Mouse (Mus musculus) erythroid progenitor cell, adult 5-6 weeks (primary cell): Measurements from ENCODE around the gene Tlk1. TPM values are rescaled to one million over a fixed set of nuclear protein-coding genes. Genes with fewer than 3 reads are reported as not detected.
A peak's percentile ranks its signal among the peaks of the same experiment; 100 is the strongest.

ENCODE experiments used
- ATAC-seq: replicated peaks from 2 replicates; pipeline ENCODE4 v1.8.0; 2016; ENCODE audit warnings: moderate number of reproducible peaks, mild to moderate bottlenecking, moderate TSS enrichment, inconsistent platforms; ENCODE audit not compliant: poor library complexity, low FRiP score, severe bottlenecking
- total RNA-seq, 2 experiments: library from RNA; stranded (forward) in 1 of 2; stranded (reverse) in 1 of 2; fragments of 150-400 nt in 1 of 2; fragments of 186-747, 209-891 nt in 1 of 2; gene quantifications; 2 replicates each; pipeline versions ENCODE4 v1.2.3 to v1.2.4; 2015 to 2017; ENCODE audit warnings: low replicate concordance in 2 of 2

Gene Tlk1
- total RNA-seq (2015; ENCODE audit: low replicate concordance) (134 and 172 TPM in 2 replicates), total RNA-seq (2017; ENCODE audit: low replicate concordance) (126 and 148 TPM in 2 replicates)

GRCm38 (mm10) chr2:70825371-70826051 lies at the start of gene Tlk1:
Gene Tlk1, minus strand, starts transcription at chr2:70825728.
- ATAC-seq, result peak; percentile 60

- no peak for ATAC-seq
Observed at GRCm38 (mm10) chr2:70875129-70875528, 49.6 kb upstream of the Tlk1 start.

- ATAC-seq, result no peak
Observed at GRCm38 (mm10) chr2:70873168-70873567, 47.6 kb upstream of the Tlk1 start.

DNA sequence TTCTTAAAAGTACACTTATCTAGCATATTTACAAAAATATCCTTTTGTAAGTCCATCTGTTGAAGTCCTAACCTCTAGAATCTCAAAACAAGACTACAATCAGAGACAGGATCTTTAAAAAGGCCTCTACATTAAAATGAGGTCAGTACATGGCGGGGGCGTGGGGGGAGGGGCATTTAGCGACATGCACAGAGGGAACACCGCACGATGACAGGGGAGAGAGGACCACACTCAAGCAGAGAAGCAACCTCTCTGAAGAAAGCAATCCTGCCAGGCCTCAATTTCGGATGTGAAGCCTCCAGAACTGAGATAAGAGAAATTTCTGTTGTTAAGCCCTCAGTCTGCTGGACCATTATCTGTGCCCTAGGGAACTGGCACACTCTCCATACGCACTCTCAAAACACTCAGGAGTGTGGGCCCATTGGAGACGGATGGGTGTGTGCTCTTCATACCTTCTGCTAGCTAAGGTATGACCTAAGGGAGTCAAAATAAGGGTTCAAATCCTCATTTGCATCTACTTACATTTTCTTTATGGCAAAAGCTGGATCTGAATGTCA lies 46.0 kb upstream of the Tlk1 start:
- ATAC-seq, result no peak

DNA sequence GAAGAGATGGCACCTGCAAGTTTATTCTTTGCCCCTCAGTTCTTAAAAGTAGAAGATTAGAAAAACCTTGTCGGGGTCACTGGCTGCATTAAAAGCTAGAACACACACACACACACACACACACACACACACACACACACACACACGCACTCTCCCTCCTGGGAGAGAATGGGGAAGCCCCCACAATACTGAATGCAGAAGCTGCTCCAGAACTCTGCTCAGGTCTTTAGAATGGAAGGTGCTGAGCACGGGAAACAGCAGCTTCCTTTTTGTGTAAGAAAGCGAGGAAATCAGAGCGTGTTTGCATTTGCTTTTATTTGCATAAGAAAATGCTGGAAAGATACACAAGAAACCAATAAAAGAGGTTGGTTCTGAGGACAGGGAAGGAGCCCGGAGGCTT lies 45.3 kb upstream of the Tlk1 start:
- no peak for ATAC-seq

DNA sequence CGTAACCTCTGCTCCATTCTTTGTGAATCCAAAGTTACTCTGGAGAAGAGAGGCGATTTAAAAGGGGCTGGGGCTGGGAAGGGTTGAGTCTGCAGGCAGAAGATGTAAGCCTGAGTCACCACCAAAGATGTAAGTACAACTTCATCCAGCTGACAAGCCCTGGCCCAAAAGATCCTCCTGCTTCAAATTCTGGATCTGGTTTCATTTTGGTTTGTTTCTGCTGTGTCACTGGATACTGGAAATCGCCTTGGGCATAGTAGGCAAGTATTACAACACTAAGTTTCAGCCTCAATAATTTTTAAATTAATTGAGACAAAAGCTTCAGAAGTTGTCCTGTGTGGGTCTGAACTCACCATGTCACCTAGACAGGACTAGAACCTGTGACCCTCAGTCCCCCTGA lies 43.6 kb upstream of the Tlk1 start:
- ATAC-seq, result no peak

- no peak for ATAC-seq
Observed at GRCm38 (mm10) chr2:70867231-70867630, 41.7 kb upstream of the Tlk1 start.

GRCm38 (mm10) chr2:70862881-70863280 lies 37.4 kb upstream of the Tlk1 start:
- ATAC-seq, result no peak

DNA sequence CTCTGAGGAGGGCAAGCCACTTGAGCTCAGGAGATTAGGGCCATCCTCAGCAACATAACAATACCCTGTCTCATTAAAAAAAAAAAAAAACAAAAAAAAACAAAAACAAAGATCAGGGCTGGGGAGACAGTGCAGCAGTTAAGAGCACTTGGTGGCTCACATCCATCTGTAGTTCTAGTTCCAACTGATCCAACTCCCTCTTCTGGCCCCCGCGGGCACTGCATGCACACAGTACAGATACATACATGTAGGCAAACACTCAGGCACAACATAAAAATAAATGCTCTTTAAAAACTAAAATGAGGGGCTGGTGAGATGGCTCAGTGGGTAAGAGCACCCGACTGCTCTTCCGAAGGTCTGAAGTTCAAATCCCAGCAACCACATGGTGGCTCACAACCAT lies 34.2 kb upstream of the Tlk1 start:
- ATAC-seq, result no peak

DNA sequence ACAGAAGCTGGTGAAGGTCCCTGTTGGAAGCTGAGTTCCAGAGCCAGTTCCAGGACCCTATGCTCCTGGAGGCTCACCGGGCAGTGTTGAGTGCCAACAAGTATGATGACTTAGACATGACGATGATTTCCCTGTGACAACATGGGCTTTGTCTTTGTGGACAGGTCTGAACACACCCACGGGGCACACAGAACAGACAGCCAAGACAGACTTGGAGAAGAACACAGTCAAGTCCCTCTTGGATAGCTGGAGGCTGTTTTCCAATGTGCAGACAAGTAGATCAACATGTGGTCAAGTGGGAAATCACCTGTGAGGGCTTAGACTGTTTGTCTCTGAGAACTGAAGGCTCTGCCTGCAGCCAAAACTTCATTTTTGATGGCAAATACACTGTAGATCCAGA lies 31.4 kb upstream of the Tlk1 start:
- no peak for ATAC-seq

DNA sequence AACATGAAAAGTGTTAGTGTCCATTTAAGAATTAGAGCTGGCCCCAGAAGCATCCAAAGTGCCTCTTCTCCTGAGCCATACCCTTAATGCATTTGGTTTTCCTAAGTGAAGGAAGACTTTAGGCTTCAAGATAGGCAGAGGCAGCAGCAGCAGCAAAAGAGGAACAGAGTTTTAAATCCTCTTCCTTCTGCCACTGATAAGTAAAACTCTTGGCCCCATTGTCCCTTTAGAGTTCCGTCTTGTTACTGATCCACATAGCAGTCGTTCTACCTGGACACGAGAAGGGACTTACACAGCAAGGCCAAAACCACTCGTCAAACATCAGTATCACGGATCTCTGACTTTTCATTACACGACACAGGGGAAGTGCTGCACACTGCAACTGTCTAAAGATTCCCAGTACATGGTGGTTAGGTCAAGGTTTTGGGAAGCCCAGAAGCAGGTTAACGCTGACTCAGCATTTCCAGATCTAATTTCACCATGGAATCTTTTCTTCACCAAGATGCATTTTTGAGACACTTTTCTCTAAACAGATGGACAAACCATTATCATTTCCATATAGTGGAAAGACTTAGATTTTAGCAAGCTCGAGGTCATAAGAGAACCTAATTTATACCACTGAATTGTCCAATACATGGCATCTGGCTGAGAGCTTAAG lies 28.8 kb upstream of the Tlk1 start:
- ATAC-seq, result no peak

DNA sequence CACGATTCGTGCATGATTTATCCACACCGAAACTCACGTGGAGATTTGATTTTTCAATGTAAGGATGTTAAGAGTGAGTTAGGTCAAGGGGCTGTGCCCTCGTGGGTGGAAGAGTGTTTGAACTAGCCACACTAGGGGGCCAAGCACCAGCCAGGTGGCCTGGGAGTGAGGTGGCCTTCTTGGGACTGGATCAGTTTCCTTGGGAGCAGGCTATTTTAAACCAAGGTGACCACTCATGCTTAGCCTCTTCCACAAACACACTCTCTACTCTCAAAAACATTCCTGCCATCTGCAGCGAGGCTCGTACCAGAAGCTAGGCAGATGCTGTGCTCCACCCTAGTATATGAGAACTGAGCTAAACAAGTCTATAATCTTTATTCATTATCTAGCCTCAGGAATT lies 27.8 kb upstream of the Tlk1 start:
- ATAC-seq, result no peak

- ATAC-seq, result no peak
Observed at GRCm38 (mm10) chr2:70852796-70853221, 27.3 kb upstream of the Tlk1 start.

GRCm38 (mm10) chr2:70852186-70852795 lies 26.8 kb upstream of the Tlk1 start:
- ATAC-seq, result no peak

DNA sequence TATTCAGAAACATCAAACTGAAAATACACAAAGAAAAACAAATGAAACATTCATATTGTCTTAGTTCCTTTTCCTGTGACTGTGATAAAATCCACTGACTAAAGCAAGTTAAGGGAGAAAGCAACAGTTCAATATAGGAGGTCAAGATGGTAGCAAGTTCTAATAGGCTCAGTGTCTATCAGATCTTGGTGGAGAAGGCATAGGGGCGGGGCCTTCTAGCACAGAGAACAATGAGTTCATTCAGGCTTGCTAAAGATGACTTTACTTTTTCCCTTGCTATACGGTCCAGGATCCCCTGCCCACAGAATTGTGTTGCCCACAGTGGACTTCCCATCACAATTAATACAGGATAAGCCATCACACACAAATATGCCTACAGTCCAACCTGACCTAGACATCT lies 20.3 kb upstream of the Tlk1 start:
- ATAC-seq, result no peak

- ATAC-seq, result no peak
Observed at GRCm38 (mm10) chr2:70844694-70845395, 19.3 kb upstream of the Tlk1 start.

GRCm38 (mm10) chr2:70842049-70842618 lies 16.6 kb upstream of the Tlk1 start:
- no peak for ATAC-seq

GRCm38 (mm10) chr2:70838536-70839216 lies 13.1 kb upstream of the Tlk1 start:
- no peak for ATAC-seq

- ATAC-seq, result no peak
Observed at GRCm38 (mm10) chr2:70836306-70836651, 10.8 kb upstream of the Tlk1 start.
